Mouse (Mus musculus) gastrocnemius, adult 8-10 months (tissue): ENCODE measurements around the gene Cnih2. TPM values are rescaled to one million over a fixed set of nuclear protein-coding genes. Genes with fewer than 3 reads are reported as not detected.

Experiments used
- DNase-seq, 2 experiments: peaks; one replicate each; pipeline ENCODE4 v3.0.0; 2022; ENCODE audit warnings: low spot score in 2 of 2
- total RNA-seq, 4 experiments: library from RNA; stranded (reverse); gene quantifications; 2 replicates each; pipeline ENCODE4 v1.2.4; 2022

Cnih2 gene
- total RNA-seq, 4 experiments from 2014 or later = not detected

GRCm38 (mm10) chr19:5068570-5069234 lies 29.6 kb downstream of the Cnih2 start:
- no peak for DNase-seq

- peak; percentile 63 to 79 for DNase-seq
Measured at GRCm38 (mm10) chr19:5067867-5068569, 30.3 kb downstream of the Cnih2 start, which contains the start of gene Cd248. Gene Cd248, plus strand, starts transcription at chr19:5068078.

- DNase-seq = no peak
Measured at GRCm38 (mm10) chr19:5067040-5067799, 31.1 kb downstream of the Cnih2 start.

GRCm38 (mm10) chr19:5065104-5065503 lies 33.2 kb downstream of the Cnih2 start:
- DNase-seq = peak in 1 of 2 experiments; percentile 57

- DNase-seq = peak in 1 of 2 experiments; percentile 62
Measured at GRCm38 (mm10) chr19:5062446-5062845, 35.9 kb downstream of the Cnih2 start.

- DNase-seq = no peak
Measured at GRCm38 (mm10) chr19:5062041-5062440, 36.3 kb downstream of the Cnih2 start.

GRCm38 (mm10) chr19:5060365-5061330 lies 37.7 kb downstream of the Cnih2 start:
- no peak for DNase-seq

GRCm38 (mm10) chr19:5058801-5059771 lies 39.2 kb downstream of the Cnih2 start:
- no peak for DNase-seq

- no peak for DNase-seq
Measured at GRCm38 (mm10) chr19:5057876-5058775, 40.2 kb downstream of the Cnih2 start.

- DNase-seq = no peak
Measured at GRCm38 (mm10) chr19:5056251-5056650, 42.1 kb downstream of the Cnih2 start.

- no peak for DNase-seq
Measured at GRCm38 (mm10) chr19:5053909-5054308, 44.4 kb downstream of the Cnih2 start.

GRCm38 (mm10) chr19:5052853-5053252 lies 45.5 kb downstream of the Cnih2 start:
- DNase-seq = no peak

- DNase-seq = no peak
Measured at GRCm38 (mm10) chr19:5052166-5052822, 46.0 kb downstream of the Cnih2 start.

- DNase-seq = no peak
Measured at GRCm38 (mm10) chr19:5051515-5051914, 46.8 kb downstream of the Cnih2 start.

- DNase-seq = no peak
Measured at GRCm38 (mm10) chr19:5051031-5051430, 47.3 kb downstream of the Cnih2 start.

- no peak for DNase-seq
Measured at GRCm38 (mm10) chr19:5050047-5050905, 48.0 kb downstream of the Cnih2 start, which contains the start of gene Rin1. Gene Rin1, plus strand, starts transcription at chr19:5050481.

- no peak for DNase-seq
Measured at GRCm38 (mm10) chr19:5049325-5049724, 49.0 kb downstream of the Cnih2 start.
